Mouse (Mus musculus) liver, embryonic 14.5 days (tissue): Measurements from ENCODE around the gene Zfp804a.

Experiments
- CTCF ChIP-seq: IDR thresholded peaks from 2 replicates; pipeline ENCODE4 v1.5.1; 2016; ENCODE audit warnings: antibody characterized with exemption, low read depth, control low read depth
- EP300 ChIP-seq: IDR thresholded peaks from 2 replicates; pipeline ENCODE4 v1.6.1; 2016; ENCODE audit warnings: antibody characterized with exemption, low read depth

DNA sequence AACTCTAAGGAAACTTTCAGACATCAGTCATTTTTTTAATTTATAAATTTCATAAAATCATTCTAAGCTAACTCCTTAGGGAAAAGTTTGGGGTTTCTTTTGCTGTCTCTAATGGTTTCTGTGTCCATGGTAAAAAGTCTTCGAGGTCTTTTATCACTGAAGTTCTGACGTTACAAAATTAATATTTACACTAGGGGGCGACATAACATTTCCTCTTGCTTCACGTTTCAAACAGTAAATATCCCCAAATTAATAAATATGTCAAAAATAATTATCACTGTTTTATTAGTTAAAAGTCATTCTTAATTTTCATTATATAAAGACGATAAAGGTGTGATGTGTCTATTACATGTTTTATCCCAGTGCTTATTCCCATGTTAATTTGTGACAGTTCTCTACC, 11.6 kb downstream of the Zfp804a start:
- TF ChIP-seq CTCF (peak; percentile 7; the same call in 1 of the 2 replicates), EP300 (no peak)
